Mouse (Mus musculus) hindbrain, embryonic 10.5 days (tissue): ENCODE results near the gene Atf1. TPM values are rescaled to one million over a fixed set of nuclear protein-coding genes. Genes with fewer than 3 reads are reported as not detected.
"Not testable (repeated sequence)": the region's sequence is repeated elsewhere in the genome, so short reads cannot be mapped to it uniquely, and the experiment has no call there.

Experiments used
- DNase-seq: peaks from one replicate; pipeline ENCODE4 v3.0.0-alpha.2; 2017; ENCODE audit warnings: low spot score
- H3K27ac ChIP-seq: fragments of 300-500 bp; sonication (generic); 2 replicates; pipeline ENCODE4 v1.5.1; 2016; ENCODE audit warnings: mild to moderate bottlenecking, moderate library complexity
- H3K27me3 ChIP-seq: fragments of 300-500 bp; sonication (generic); 2 replicates; pipeline ENCODE4 v1.6.1; 2016; ENCODE audit warnings: mild to moderate bottlenecking; ENCODE audit not compliant: poor library complexity, insufficient read depth, severe bottlenecking
- H3K36me3 ChIP-seq: fragments of 300-500 bp; sonication (generic); 2 replicates; pipeline ENCODE4 v1.6.1; 2016; ENCODE audit warnings: mild to moderate bottlenecking, moderate library complexity
- H3K4me1 ChIP-seq: fragments of 300-500 bp; sonication (generic); replicated peaks from 2 replicates; pipeline ENCODE4 v1.6.1; 2016; ENCODE audit warnings: mild to moderate bottlenecking
- H3K4me3 ChIP-seq: fragments of 300-500 bp; sonication (generic); 2 replicates; pipeline ENCODE4 v1.5.1; 2016; ENCODE audit warnings: mild to moderate bottlenecking, moderate library complexity
- H3K9me3 ChIP-seq: fragments of 300-500 bp; sonication (generic); 2 replicates; pipeline ENCODE4 v1.6.1; 2016; ENCODE audit warnings: mild to moderate bottlenecking, moderate library complexity
- WGBS: fragments of 180-500 bp; shearing (Covaris S2); methylation state at CpG from one replicate; pipeline ENCODE4 v1.1.7; 2016; 5-methylcytosine and 5-hydroxymethylcytosine counted together
- polyA plus RNA-seq: library from polyadenylated mRNA; unstranded; fragments of >200 nt; fragmentation: Nextera tagmentation; extraction: Ambion mirVana; gene quantifications from 2 replicates; pipeline ENCODE4 v1.2.1, GENCODE M21; 2016

Atf1 gene
- polyA plus RNA-seq, 1 experiment from 2014 or later = 22.9 TPM

GRCm38 (mm10) chr15:100273791-100274308 is 46.2 kb downstream of the Atf1 start:
- not testable (repeated sequence) for H3K4me1 ChIP-seq, H3K27ac ChIP-seq, H3K4me3 ChIP-seq, DNase-seq, H3K36me3 ChIP-seq, H3K9me3 ChIP-seq
- WGBS = 94% methylated on average over 4 of the region's 4 CpGs
- peaks cover 25% of the 10 kb centered on the region; the same call in 1 of the 2 replicates for H3K27me3 ChIP-seq

GRCm38 (mm10) chr15:100274790-100275559 is 47.4 kb downstream of the Atf1 start:
- Histone ChIP-seq H3K36me3 (no peaks in the 10 kb centered on the region), H3K4me1 (no peaks in the 10 kb centered on the region), H3K4me3 (no peak overlapping the region), H3K27ac (no peak overlapping the region), H3K9me3 (peaks cover 9% of the 10 kb centered on the region; the same call in 1 of the 2 replicates), H3K27me3 (peaks cover 15% of the 10 kb centered on the region; the same call in 1 of the 2 replicates)
- 86% methylated on average over 7 of the region's 7 CpGs for WGBS
- DNase-seq = no peak

GRCm38 (mm10) chr15:100276403-100276802 is 48.8 kb downstream of the Atf1 start:
- peaks cover 2% of the 10 kb centered on the region; the same call in 1 of the 2 replicates for H3K27me3 ChIP-seq
- DNase-seq = no peak
- no peaks in the 10 kb centered on the region for H3K4me1 ChIP-seq
- H3K4me3 ChIP-seq = no peak overlapping the region
- H3K9me3 ChIP-seq = peaks cover 13% of the 10 kb centered on the region
- H3K27ac ChIP-seq = no peak overlapping the region
- no peaks in the 10 kb centered on the region for H3K36me3 ChIP-seq
- WGBS = 91% methylated on average over 4 of the region's 4 CpGs

- whole genome bisulfite sequencing = 89% methylated on average over 3 of the region's 3 CpGs
- H3K4me1 ChIP-seq = no peaks in the 10 kb centered on the region
- H3K9me3 ChIP-seq = peaks cover 13% of the 10 kb centered on the region
- DNase-seq = no peak
- H3K4me3 ChIP-seq = no peak overlapping the region
- H3K36me3 ChIP-seq = no peaks in the 10 kb centered on the region
- H3K27ac ChIP-seq = no peak overlapping the region
- H3K27me3 ChIP-seq = no peaks in the 10 kb centered on the region
These were observed 50.0 kb downstream of the Atf1 start for GRCm38 (mm10) chr15:100277586-100277985.

- no peak for DNase-seq
- no peaks in the 10 kb centered on the region for H3K36me3 ChIP-seq
- 97% methylated on average over 20 of the region's 20 CpGs for WGBS
- no peaks in the 10 kb centered on the region for H3K4me1 ChIP-seq
- H3K27ac ChIP-seq = no peak within 1 kb of the TSS
- H3K9me3 ChIP-seq = peaks cover 4% of the 10 kb centered on the region; the same call in 1 of the 2 replicates
- no peak within 1 kb of the TSS for H3K4me3 ChIP-seq
- no peaks in the 10 kb centered on the region for H3K27me3 ChIP-seq
These were observed 53.0 kb downstream of the Atf1 start, which contains the start of gene Tmprss12 for GRCm38 (mm10) chr15:100280626-100281025. Gene Tmprss12 (plus strand): TSS chr15:100280837.

GRCm38 (mm10) chr15:100288980-100289379 is 61.4 kb downstream of the Atf1 start:
- no peaks in the 10 kb centered on the region for H3K9me3 ChIP-seq
- no peaks in the 10 kb centered on the region for H3K27me3 ChIP-seq
- DNase-seq = no peak
- no peaks in the 10 kb centered on the region for H3K36me3 ChIP-seq
- H3K27ac ChIP-seq = no peak overlapping the region
- WGBS = 91% methylated on average over 6 of the region's 6 CpGs
- no peak overlapping the region for H3K4me3 ChIP-seq
- H3K4me1 ChIP-seq = no peaks in the 10 kb centered on the region

GRCm38 (mm10) chr15:100290858-100291257 is 63.2 kb downstream of the Atf1 start:
- WGBS = 78% methylated on average over 5 of the region's 5 CpGs
- no peaks in the 10 kb centered on the region for H3K4me1 ChIP-seq
- no peak overlapping the region for H3K4me3 ChIP-seq
- no peaks in the 10 kb centered on the region for H3K36me3 ChIP-seq
- no peak for DNase-seq
- H3K9me3 ChIP-seq = no peaks in the 10 kb centered on the region
- no peaks in the 10 kb centered on the region for H3K27me3 ChIP-seq
- H3K27ac ChIP-seq = no peak overlapping the region

GRCm38 (mm10) chr15:100292326-100292725 is 64.7 kb downstream of the Atf1 start:
- Histone ChIP-seq H3K4me3 (no peak overlapping the region), H3K9me3 (no peaks in the 10 kb centered on the region), H3K4me1 (no peaks in the 10 kb centered on the region), H3K36me3 (no peaks in the 10 kb centered on the region), H3K27ac (no peak overlapping the region), H3K27me3 (no peaks in the 10 kb centered on the region)
- DNase-seq = no peak
- 76% methylated on average over 7 of the region's 7 CpGs for WGBS

GRCm38 (mm10) chr15:100297856-100298255 is 70.2 kb downstream of the Atf1 start:
- peaks cover 7% of the 10 kb centered on the region; the same call in 1 of the 2 replicates for H3K4me1 ChIP-seq
- H3K36me3 ChIP-seq = no peaks in the 10 kb centered on the region
- no peak overlapping the region for H3K4me3 ChIP-seq
- H3K27ac ChIP-seq = no peak overlapping the region
- no peaks in the 10 kb centered on the region for H3K27me3 ChIP-seq
- no peaks in the 10 kb centered on the region for H3K9me3 ChIP-seq
- 94% methylated on average over 5 of the region's 5 CpGs for WGBS
- no peak for DNase-seq

- Histone ChIP-seq H3K27me3 (no peaks in the 10 kb centered on the region), H3K27ac (no peak overlapping the region), H3K4me3 (no peak overlapping the region), H3K9me3 (no peaks in the 10 kb centered on the region), H3K36me3 (no peaks in the 10 kb centered on the region), H3K4me1 (peaks cover 24% of the 10 kb centered on the region)
- DNase-seq = no peak
- 84% methylated on average over 6 of the region's 6 CpGs for WGBS
These were observed 72.9 kb downstream of the Atf1 start for GRCm38 (mm10) chr15:100300499-100300898.

GRCm38 (mm10) chr15:100301556-100301955 is 73.9 kb downstream of the Atf1 start:
- no peak for DNase-seq

GRCm38 (mm10) chr15:100303428-100304018 is 75.9 kb downstream of the Atf1 start:
- H3K36me3 ChIP-seq = no peaks in the 10 kb centered on the region
- 55% methylated on average over 8 of the region's 8 CpGs for WGBS
- peak overlapping the region; percentile 88 for H3K27ac ChIP-seq
- H3K9me3 ChIP-seq = no peaks in the 10 kb centered on the region
- no peak for DNase-seq
- H3K27me3 ChIP-seq = no peaks in the 10 kb centered on the region
- H3K4me1 ChIP-seq = peaks cover 32% of the 10 kb centered on the region
- H3K4me3 ChIP-seq = peak overlapping the region; percentile 60

More at GRCm38 (mm10) chr15:100301556-100301955, 73.9 kb downstream of the Atf1 start:
- no peaks in the 10 kb centered on the region for H3K27me3 ChIP-seq
- H3K4me3 ChIP-seq = peak overlapping the region; percentile 14; the same call in 1 of the 2 replicates
- peak overlapping the region; percentile 30; the same call in 1 of the 2 replicates for H3K27ac ChIP-seq
- no peaks in the 10 kb centered on the region for H3K9me3 ChIP-seq
- H3K4me1 ChIP-seq = peaks cover 32% of the 10 kb centered on the region
- no peaks in the 10 kb centered on the region for H3K36me3 ChIP-seq
- 54% methylated on average over 15 of the region's 15 CpGs for WGBS
